Mouse (Mus musculus): ENCODE measurements around the gene Adprh.

DNA sequence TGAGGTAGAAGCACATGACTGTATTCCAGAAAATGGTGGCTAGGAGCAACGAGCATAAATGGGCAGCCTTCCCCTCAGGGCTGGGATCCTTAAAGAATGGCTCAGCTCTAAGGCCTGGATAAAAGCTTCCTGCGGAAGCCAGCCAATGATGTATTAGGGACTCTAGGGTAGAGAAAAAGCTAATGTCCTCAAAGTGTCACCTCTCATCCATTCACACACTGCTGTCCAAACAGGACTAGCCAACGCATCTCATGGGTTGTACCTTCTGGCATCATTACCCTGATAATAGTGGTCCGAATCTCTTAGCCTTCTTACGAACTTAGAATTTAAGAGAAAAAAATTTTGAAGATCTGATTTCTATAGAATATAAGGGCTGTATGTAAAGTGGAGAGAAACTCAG lies 10.8 kb upstream of the Adprh start:
- TF ChIP-seq CTCF (IDR thresholded peaks at IDR 0.05; ENCODE audit: borderline replicate concordance, extremely low read depth, insufficient read depth, insufficient read length) (no peak), POLR2A (IDR thresholded peaks at IDR 0.05; ENCODE audit: borderline replicate concordance, extremely low read depth, insufficient read depth, insufficient read length, poor library complexity, severe bottlenecking) (no peak)

All from brain, embryonic 14.5 days (tissue).